In genomic region chr13:42526163-42526562, GRCm38 (mm10) we compare ENCODE assay signal across 18 mouse cellular contexts.
DNase-seq lines count a peak whose midpoint lies in the region; ATAC-seq and TF ChIP-seq lines count a peak whose summit lies in the region.
"Had no signal": no experiment of that assay in that cellular context is flagged by ENCODE, and none has a peak within 500 bp of the region (broad histone marks: within the 10 kb centered on the region; RNA-seq: fewer than 3 reads in every experiment).

No protein-coding gene starts in this region.

- peak; percentile 62; the same call in 1 of the 2 replicates for ATAC-seq in heart, embryonic 15.5 days (replicated peaks; ENCODE audit: insufficient number of reproducible peaks, insufficient read depth, low FRiP score, low read depth)
- ATAC-seq in heart, postnatal 0 days (ENCODE audit: insufficient read depth, low read depth), result peak; percentile 53; the same call in 1 of the 2 replicates
- ATAC-seq: forebrain, embryonic 13.5 days; inflammation-experienced regulatory T-cells, adult 6 months; liver, embryonic 12.5 days; midbrain, embryonic 15.5 days had no signal

- TF ChIP-seq CTCF in heart, postnatal 0 days (IDR thresholded peaks at IDR 0.05; ENCODE audit: low read depth), result no peak

- no peak overlapping the region for H3K4me3 ChIP-seq in heart, embryonic 15.5 days
- H3K4me3 ChIP-seq in heart, postnatal 0 days (ENCODE audit: low read depth, low read length), result no peak overlapping the region
- H3K4me3 ChIP-seq: forebrain, embryonic 13.5 days; hindbrain, embryonic 12.5 days; layer of hippocampus, adult 2 months; limb, embryonic 10.5 days; liver, embryonic 12.5 days; midbrain, embryonic 15.5 days had no signal

- no peak overlapping the region for H3K9ac ChIP-seq in heart, embryonic 15.5 days
- no peak overlapping the region for H3K9ac ChIP-seq in heart, postnatal 0 days (replicated peaks; ENCODE audit: low read depth, low read length)
- H3K9ac ChIP-seq: forebrain, embryonic 13.5 days; hindbrain, embryonic 12.5 days; liver, embryonic 12.5 days; midbrain, embryonic 15.5 days had no signal

- peak overlapping the region; percentile 73 for H3K27ac ChIP-seq in heart, embryonic 15.5 days
- peak overlapping the region; percentile 71 for H3K27ac ChIP-seq in heart, postnatal 0 days (ENCODE audit: low read depth)
- H3K27ac ChIP-seq: forebrain, embryonic 13.5 days; hindbrain, embryonic 12.5 days; layer of hippocampus, adult 2 months; limb, embryonic 10.5 days; liver, embryonic 12.5 days; midbrain, embryonic 15.5 days had no signal

- DNase-seq in heart, adult 18-20 months, result no peak
- DNase-seq in kidney, postnatal 4 days, result peak; percentile 5 to 28
- no peak for DNase-seq in kidney, adult 11 months
- peak; percentile 13 for DNase-seq in embryo, embryonic 9.5 days (ENCODE audit: extremely low spot score)
- DNase-seq in heart, postnatal 0 days (ENCODE audit: low spot score), result peak; percentile 65
- DNase-seq in cerebellum, adult 11 months, result no peak
- no peak for DNase-seq in cerebellum, postnatal 4 days (ENCODE audit: low spot score in 2 of 2)
- DNase-seq: cerebellum, adult 8-10 months; right cerebral cortex, postnatal 4 days; thymus, postnatal 4 days had no signal

- H3K9me3 ChIP-seq in heart, embryonic 15.5 days (replicated peaks), result no peaks in the 10 kb centered on the region
- H3K9me3 ChIP-seq in heart, postnatal 0 days (replicated peaks; ENCODE audit: control insufficient read depth, low read length), result 0 out of 2 replicates have a peak, but pooled peaks cover 3% of the 10 kb centered on the region
- H3K9me3 ChIP-seq: forebrain, embryonic 13.5 days; hindbrain, embryonic 12.5 days; limb, embryonic 10.5 days; liver, embryonic 12.5 days; midbrain, embryonic 15.5 days had no signal

- peaks cover 17% of the 10 kb centered on the region for H3K4me1 ChIP-seq in heart, embryonic 15.5 days (replicated peaks)
- peaks cover 17% of the 10 kb centered on the region for H3K4me1 ChIP-seq in heart, postnatal 0 days (ENCODE audit: control insufficient read depth, insufficient read depth)
- H3K4me1 ChIP-seq: forebrain, embryonic 13.5 days; liver, embryonic 12.5 days; midbrain, embryonic 15.5 days had no signal

- no peak overlapping the region for H3K4me2 ChIP-seq in heart, embryonic 15.5 days
- no peak overlapping the region for H3K4me2 ChIP-seq in heart, postnatal 0 days (ENCODE audit: low read depth, low read length)
- H3K4me2 ChIP-seq: forebrain, embryonic 13.5 days; hindbrain, embryonic 12.5 days; liver, embryonic 12.5 days; midbrain, embryonic 15.5 days had no signal

- WGBS in heart, embryonic 15.5 days, result 14% methylated on average over 4 of the region's 4 CpGs
- WGBS in heart, postnatal 0 days, result 6% methylated on average over 4 of the region's 4 CpGs

- H3K27me3 ChIP-seq in heart, embryonic 15.5 days, result no peaks in the 10 kb centered on the region
- H3K27me3 ChIP-seq in heart, postnatal 0 days (ENCODE audit: control insufficient read depth, insufficient read depth, low read length), result no peaks in the 10 kb centered on the region
- H3K27me3 ChIP-seq: forebrain, embryonic 13.5 days; hindbrain, embryonic 12.5 days; liver, embryonic 12.5 days; midbrain, embryonic 15.5 days had no signal

- TF ChIP-seq EP300 in heart, postnatal 0 days (IDR thresholded peaks at IDR 0.05; ENCODE audit: low read depth), result no peak

- H3K36me3 ChIP-seq in heart, embryonic 15.5 days, result no peaks in the 10 kb centered on the region
- H3K36me3 ChIP-seq in heart, postnatal 0 days (replicated peaks; ENCODE audit: control insufficient read depth, insufficient read depth, low read length), result no peaks in the 10 kb centered on the region
- H3K36me3 ChIP-seq: hindbrain, embryonic 12.5 days; limb, embryonic 10.5 days; liver, embryonic 12.5 days; midbrain, embryonic 15.5 days had no signal

Comparison
In these comparisons a context has a peak if more than half of its experiments do, and no peak if none do; other contexts are left out.
1. DNase-seq: peak in kidney, postnatal 4 days (2 of 2), embryo, embryonic 9.5 days (single experiment) and heart, postnatal 0 days (single experiment); none in heart, adult 18-20 months (0 of 2), kidney, adult 11 months (single experiment), cerebellum, adult 11 months (single experiment) and cerebellum, postnatal 4 days (0 of 2).